Mouse (Mus musculus): ENCODE data around the gene Cldn18.

Cldn18 gene

GRCm38 (mm10) chr9:99717134-99717533, at the start of gene Cldn18:
Gene Cldn18, minus strand, starts transcription at chr9:99717267.
- no peak for DNase-seq

GRCm38 (mm10) chr9:99763530-99763929, 46.5 kb upstream of the Cldn18 start:
- peak; percentile 8 for DNase-seq

GRCm38 (mm10) chr9:99750272-99750671, 33.2 kb upstream of the Cldn18 start:
- no peak for DNase-seq

GRCm38 (mm10) chr9:99748279-99748678, 31.2 kb upstream of the Cldn18 start:
- no peak for DNase-seq

- DNase-seq: no peak
Measured at GRCm38 (mm10) chr9:99747731-99748130, 30.7 kb upstream of the Cldn18 start.

GRCm38 (mm10) chr9:99744548-99744947, 27.5 kb upstream of the Cldn18 start:
- no peak for DNase-seq

GRCm38 (mm10) chr9:99729943-99730646, 13.0 kb upstream of the Cldn18 start:
- DNase-seq: peak; percentile 77

- DNase-seq: no peak
Measured at GRCm38 (mm10) chr9:99727819-99728218, 10.8 kb upstream of the Cldn18 start.

GRCm38 (mm10) chr9:99725278-99725677, 8.2 kb upstream of the Cldn18 start:
- DNase-seq: no peak

- no peak for DNase-seq
Measured at GRCm38 (mm10) chr9:99720011-99720410, 2.9 kb upstream of the Cldn18 start.

- no peak for DNase-seq
Measured at GRCm38 (mm10) chr9:99710297-99710696, 6.8 kb downstream of the Cldn18 start.

GRCm38 (mm10) chr9:99709588-99710248, 7.3 kb downstream of the Cldn18 start:
- no peak for DNase-seq

- no peak for DNase-seq
Measured at GRCm38 (mm10) chr9:99707425-99708126, 9.5 kb downstream of the Cldn18 start.

GRCm38 (mm10) chr9:99706264-99706663, 10.8 kb downstream of the Cldn18 start:
- DNase-seq: no peak

GRCm38 (mm10) chr9:99703711-99704110, 13.4 kb downstream of the Cldn18 start:
- DNase-seq: no peak

GRCm38 (mm10) chr9:99702215-99702614, 14.9 kb downstream of the Cldn18 start:
- DNase-seq: no peak

GRCm38 (mm10) chr9:99701187-99701586, 15.9 kb downstream of the Cldn18 start:
- no peak for DNase-seq

- no peak for DNase-seq
Measured at GRCm38 (mm10) chr9:99699752-99700389, 17.2 kb downstream of the Cldn18 start.

- no peak for DNase-seq
Measured at GRCm38 (mm10) chr9:99694961-99695360, 22.1 kb downstream of the Cldn18 start.

- no peak for DNase-seq
Measured at GRCm38 (mm10) chr9:99690386-99690785, 26.7 kb downstream of the Cldn18 start.

- no peak for DNase-seq
Measured at GRCm38 (mm10) chr9:99689796-99690195, 27.3 kb downstream of the Cldn18 start.

- DNase-seq: no peak
Measured at GRCm38 (mm10) chr9:99685536-99686231, 31.4 kb downstream of the Cldn18 start.

- no peak for DNase-seq
Measured at GRCm38 (mm10) chr9:99685061-99685521, 32.0 kb downstream of the Cldn18 start.
